Mouse (Mus musculus) layer of hippocampus, postnatal 10 days (tissue): ENCODE results near the gene Rin1. TPM values are rescaled to one million over a fixed set of nuclear protein-coding genes. Genes with fewer than 3 reads are reported as not detected.

Experiments used
- DNase-seq, 2 experiments: peaks; one replicate each; pipeline ENCODE4 v3.0.0; 2021; ENCODE audit warnings: low spot score in 2 of 2
- total RNA-seq, 2 experiments: library from RNA; stranded (reverse); gene quantifications; 2 replicates each; pipeline ENCODE4 v1.2.3; 2021

Rin1 gene
- total RNA-seq, 2 experiments from 2014 or later: 26.4 to 26.6 TPM

DNA sequence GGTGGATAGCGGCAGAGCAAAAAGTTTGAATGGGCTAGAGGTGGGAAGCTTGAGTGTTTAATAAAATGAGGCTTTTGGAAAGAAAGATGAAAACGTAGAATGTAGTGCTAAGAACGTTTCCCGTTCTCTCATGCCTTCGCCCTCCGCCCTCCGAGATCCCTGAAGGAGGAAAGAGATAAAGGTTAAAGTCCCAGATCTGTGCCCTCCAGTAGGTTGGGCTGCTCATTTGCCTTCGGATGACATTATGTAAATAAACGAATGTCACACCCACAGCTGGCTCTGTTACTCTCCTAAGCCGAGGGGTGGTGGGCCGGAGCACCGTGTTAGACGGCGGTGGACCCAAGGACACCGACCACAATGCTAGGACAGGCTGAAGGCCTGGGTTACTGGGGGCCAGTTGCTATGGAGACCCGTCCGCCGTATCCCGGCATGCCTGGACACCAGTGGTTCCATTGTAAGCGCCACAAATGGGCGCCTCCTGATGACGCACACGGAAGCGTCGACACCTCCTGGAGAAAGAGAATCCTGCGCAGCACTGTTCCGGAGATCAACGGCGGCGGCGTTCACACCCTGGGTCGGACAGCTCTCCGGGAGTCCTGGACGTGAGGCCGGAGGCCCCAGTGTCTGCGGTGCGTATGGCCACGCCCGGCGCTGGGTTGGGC lies 9.3 kb upstream of the Rin1 start, which contains the start of gene Brms1:
Gene Brms1 (plus strand): TSS at position 493 of the 662 bp plus-strand sequence.
- peak; percentile 89 to 92 for DNase-seq

DNA sequence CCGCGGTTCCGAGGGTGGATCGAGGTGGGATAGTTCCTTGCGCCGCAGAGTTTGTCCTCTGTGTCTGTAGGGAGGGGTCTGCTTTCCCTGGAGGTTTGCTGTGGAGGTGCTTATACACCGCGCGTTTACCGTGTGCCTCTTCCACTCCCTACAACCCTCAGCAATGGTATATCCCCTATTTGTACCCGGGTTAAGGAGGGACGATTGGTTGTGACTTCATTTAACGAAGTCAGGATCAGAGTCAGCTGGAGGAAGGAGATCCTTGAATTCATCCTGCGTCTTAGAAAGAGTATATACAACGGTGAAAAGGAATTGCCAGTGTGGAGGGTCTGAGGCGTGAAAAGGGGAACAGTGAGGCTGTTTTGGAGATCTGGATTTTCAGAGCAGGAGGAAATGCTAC lies 8.7 kb upstream of the Rin1 start:
- DNase-seq: no peak

GRCm38 (mm10) chr19:5045531-5045930 lies 4.8 kb upstream of the Rin1 start:
- no peak for DNase-seq

- DNase-seq: peak in 1 of 2 experiments; percentile 65
These were observed 1.9 kb upstream of the Rin1 start for GRCm38 (mm10) chr19:5048138-5049056.

DNA sequence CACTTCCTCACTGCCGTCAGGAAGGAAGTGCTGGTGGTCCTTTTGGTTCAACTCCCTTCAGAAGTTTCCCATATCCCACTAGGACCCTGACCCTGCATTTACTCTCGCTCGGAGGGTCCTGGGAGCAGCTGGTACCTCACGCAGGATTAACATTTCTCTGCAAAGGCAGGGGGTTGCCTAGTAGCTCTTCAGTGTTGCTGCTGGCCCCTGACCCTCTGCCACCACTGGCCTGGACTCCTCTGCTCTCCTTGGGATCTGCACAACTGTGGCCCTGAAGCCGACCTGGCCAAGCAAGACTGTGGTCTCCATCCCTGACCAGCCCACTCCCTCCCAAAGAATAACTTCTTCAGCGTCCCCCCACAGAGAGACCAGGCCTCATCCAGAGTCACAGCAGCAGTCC lies 956 bp upstream of the Rin1 start:
- DNase-seq: no peak

GRCm38 (mm10) chr19:5051031-5051430 lies 750 bp downstream of the Rin1 start:
- DNase-seq: no peak

DNA sequence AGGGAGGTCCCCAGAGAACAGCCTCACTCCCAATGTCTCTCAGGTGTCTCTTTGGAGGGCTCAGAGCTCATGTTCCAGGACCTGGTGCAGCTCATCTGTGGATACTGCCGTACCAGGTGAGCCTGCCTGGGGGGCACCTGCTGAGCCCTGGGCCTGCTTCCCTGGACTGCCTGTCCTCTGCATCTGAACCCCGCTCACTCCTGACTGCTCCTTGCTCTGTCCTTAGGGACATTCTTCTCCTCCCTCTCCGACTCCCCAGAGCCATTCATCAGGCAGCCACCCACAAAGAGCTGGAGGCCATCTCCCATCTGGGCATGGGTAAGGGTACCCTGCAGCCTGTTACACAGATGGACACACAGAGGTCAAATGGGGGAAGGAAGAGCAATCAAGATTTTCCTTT lies 1.2 kb downstream of the Rin1 start:
- DNase-seq: no peak

- no peak for DNase-seq
These were observed 2.0 kb downstream of the Rin1 start for GRCm38 (mm10) chr19:5052166-5052822.

GRCm38 (mm10) chr19:5052853-5053252 lies 2.6 kb downstream of the Rin1 start:
- no peak for DNase-seq

- DNase-seq: peak in 1 of 2 experiments; percentile 61
These were observed 3.6 kb downstream of the Rin1 start for GRCm38 (mm10) chr19:5053909-5054308.

- DNase-seq: peak; percentile 62 to 68
These were observed 6.0 kb downstream of the Rin1 start for GRCm38 (mm10) chr19:5056251-5056650.

GRCm38 (mm10) chr19:5057876-5058775 lies 7.8 kb downstream of the Rin1 start:
- DNase-seq: no peak

DNA sequence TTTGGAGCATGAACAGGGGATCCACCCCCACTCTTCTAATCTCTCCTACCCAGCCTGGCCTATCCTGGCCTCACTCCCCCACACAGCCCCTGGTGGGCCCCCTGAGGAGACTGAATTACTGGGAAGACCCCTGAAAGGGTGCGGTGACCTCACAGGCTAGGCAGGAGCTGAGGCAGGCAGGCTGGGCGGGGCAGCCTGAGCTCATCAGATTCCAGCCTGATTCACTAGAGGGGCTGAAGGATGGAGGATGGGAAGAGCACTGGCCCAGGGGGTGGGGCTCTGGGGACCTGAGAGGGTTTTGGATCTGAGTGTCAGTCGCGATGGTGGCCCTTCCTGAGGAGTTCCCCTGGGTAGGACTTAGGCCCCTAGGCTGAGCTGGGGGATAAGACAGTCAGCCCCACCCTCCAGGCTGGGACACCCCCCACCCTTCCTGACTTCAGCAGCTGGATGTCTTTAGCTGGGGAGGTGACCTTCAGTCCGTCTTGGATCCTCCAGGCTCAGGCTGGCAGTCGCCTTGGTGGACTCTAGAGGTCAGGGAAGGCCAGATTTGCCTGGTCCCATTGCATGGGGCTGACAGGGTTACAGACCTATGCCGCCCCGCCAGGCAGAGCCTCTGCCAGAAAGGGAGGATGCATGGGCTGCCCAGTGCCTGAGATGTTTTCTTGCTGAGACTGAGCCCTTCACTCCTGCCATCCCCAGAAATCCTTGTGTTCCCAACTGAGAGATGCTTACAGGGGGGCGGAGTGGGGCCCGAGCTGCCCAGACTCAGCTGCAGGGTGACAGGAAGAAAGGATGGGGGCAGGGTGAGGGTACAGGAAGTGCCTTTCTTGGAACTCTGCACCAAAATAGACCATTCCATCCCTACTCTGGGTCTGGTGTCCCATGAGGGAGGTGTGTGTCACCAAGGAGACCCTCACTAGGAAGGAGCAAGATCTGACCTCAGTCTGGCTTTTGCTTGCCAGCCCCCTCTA lies 8.8 kb downstream of the Rin1 start:
- no peak for DNase-seq

- DNase-seq: no peak
These were observed 10.4 kb downstream of the Rin1 start for GRCm38 (mm10) chr19:5060365-5061330.

- DNase-seq: no peak
These were observed 11.8 kb downstream of the Rin1 start for GRCm38 (mm10) chr19:5062041-5062440.

- no peak for DNase-seq
These were observed 12.2 kb downstream of the Rin1 start for GRCm38 (mm10) chr19:5062446-5062845.

DNA sequence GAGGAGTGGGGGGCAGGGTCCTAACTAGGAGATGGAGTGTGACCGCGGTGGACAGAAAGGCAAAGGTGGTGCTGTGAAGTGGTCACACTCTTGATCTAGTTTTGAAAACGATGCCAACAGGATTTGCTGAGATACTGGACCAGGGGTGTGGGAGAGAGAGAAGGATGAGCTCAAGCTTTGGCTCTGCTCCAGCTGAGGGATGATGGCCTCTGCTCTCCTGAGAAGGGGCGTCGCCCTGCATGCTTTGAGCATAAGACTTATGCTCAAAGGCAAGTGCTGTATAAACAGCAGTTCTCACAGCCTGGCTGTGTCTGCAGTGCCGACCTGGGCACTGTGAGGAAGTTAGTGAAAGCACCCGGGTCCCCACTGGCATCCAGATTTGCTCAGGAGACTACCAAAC lies 14.8 kb downstream of the Rin1 start:
- DNase-seq: no peak

DNA sequence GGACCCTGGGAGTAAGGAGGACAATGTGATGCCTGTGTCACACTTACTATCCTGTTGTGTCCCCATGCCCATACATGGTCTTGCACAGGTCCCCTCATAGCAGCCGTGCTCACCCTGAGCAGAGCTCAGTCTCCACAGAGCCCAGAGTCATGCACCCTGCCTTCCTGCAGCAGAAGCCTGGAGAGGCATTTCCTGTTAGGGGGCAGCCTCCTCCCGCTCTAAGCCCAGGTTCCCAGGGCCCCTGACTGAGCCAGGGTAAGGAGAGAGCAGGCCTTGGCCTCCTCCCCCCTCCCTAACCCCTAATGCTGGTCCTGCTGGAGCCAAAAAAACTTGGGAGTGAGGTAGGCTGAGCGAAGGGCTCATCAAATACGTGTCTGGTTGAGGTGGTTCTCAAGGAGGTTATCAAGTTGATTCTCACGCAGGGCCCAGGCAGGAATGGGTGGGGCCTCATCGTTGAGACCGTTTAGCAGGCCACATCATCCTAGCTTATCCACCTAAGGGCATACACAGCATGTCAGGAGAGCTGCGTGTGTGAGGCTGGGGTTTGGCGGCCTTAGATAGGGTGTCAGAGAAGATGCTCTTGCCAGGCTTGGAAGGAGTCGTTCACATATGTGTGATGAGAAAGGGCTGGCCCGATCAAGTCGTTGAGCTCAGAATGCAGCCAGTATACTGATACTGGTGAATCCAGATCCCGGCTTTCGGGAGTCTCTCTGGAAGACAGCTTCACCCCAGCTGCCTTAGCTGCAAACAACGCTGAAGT lies 16.9 kb downstream of the Rin1 start:
- DNase-seq: no peak
